ENCODE assay signal across 9 mouse cellular contexts in the genomic region with DNA sequence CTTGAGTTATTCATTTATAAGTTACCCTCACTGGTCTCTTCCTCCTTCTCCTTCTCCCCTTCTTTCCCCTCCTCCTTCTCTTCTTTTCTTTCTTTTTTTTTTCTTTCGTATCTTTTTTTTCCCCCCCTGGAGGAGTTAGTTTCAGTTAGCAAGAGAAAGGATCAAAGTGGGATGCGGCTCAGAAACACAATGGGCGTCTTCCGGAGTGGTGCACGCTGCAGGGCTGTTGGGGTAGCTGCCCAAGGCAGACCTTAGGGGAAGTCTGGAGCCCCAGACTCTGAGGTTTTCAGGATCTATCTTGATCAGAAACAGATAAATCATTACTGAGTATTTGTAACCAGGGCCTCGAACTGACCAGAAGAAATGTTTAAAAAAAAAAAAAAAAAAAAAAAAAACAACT. TPM values are rescaled to one million over a fixed set of nuclear protein-coding genes. Genes with fewer than 3 reads are reported as not detected.
DNase-seq lines count a peak whose midpoint lies in the region; ATAC-seq and TF ChIP-seq lines count a peak whose summit lies in the region.
"Had no signal": no experiment of that assay in that cellular context is flagged by ENCODE, and none has a peak within 500 bp of the region (broad histone marks: within the 10 kb centered on the region; RNA-seq: fewer than 3 reads in every experiment).

No protein-coding gene starts in this region.

- H3K4me3 ChIP-seq in heart, embryonic 15.5 days = peak overlapping the region; percentile 93
- peak overlapping the region; percentile 82 for H3K4me3 ChIP-seq in hindbrain, embryonic 14.5 days (replicated peaks; ENCODE audit: low read length)
- H3K4me3 ChIP-seq in midbrain, postnatal 0 days (ENCODE audit: low read depth, low read length) = peak overlapping the region; percentile 68; the same call in 1 of the 2 replicates

- WGBS in heart, embryonic 15.5 days = 6% methylated on average over 6 of the region's 6 CpGs
- WGBS in hindbrain, embryonic 14.5 days = 0% methylated on average over 6 of the region's 6 CpGs
- 1% methylated on average over 6 of the region's 6 CpGs for WGBS in midbrain, postnatal 0 days

- H3K9ac ChIP-seq in heart, embryonic 15.5 days = peak overlapping the region; percentile 80
- H3K9ac ChIP-seq in hindbrain, embryonic 14.5 days = peak overlapping the region; percentile 82; the same call in 1 of the 2 replicates
- no peak overlapping the region for H3K9ac ChIP-seq in midbrain, postnatal 0 days (replicated peaks; ENCODE audit: low read length, poor library complexity, severe bottlenecking)

- H3K4me1 ChIP-seq in heart, embryonic 15.5 days (replicated peaks) = peaks cover 21% of the 10 kb centered on the region
- peaks cover 21% of the 10 kb centered on the region for H3K4me1 ChIP-seq in hindbrain, embryonic 14.5 days (replicated peaks; ENCODE audit: control insufficient read depth, insufficient read depth, low read length)
- H3K4me1 ChIP-seq in midbrain, postnatal 0 days (ENCODE audit: insufficient read depth, low read length) = peaks cover 6% of the 10 kb centered on the region; the same call in 1 of the 2 replicates

- no peaks in the 10 kb centered on the region for H3K27me3 ChIP-seq in heart, embryonic 15.5 days
- 0 out of 2 replicates have a peak, but pooled peaks cover 6% of the 10 kb centered on the region for H3K27me3 ChIP-seq in hindbrain, embryonic 14.5 days (ENCODE audit: control insufficient read depth, insufficient read depth, low read length)
- peaks cover 19% of the 10 kb centered on the region; the same call in 1 of the 2 replicates for H3K27me3 ChIP-seq in midbrain, postnatal 0 days (ENCODE audit: insufficient read depth, low read length)

- no peaks in the 10 kb centered on the region for H3K9me3 ChIP-seq in heart, embryonic 15.5 days (replicated peaks)
- no peaks in the 10 kb centered on the region for H3K9me3 ChIP-seq in hindbrain, embryonic 14.5 days (ENCODE audit: control insufficient read depth, low read length)
- H3K9me3 ChIP-seq in midbrain, postnatal 0 days (ENCODE audit: low read length) = no peaks in the 10 kb centered on the region

- peak overlapping the region; percentile 78; the same call in 1 of the 2 replicates for H3K27ac ChIP-seq in heart, embryonic 15.5 days
- no peak overlapping the region for H3K27ac ChIP-seq in hindbrain, embryonic 14.5 days
- no peak overlapping the region for H3K27ac ChIP-seq in midbrain, postnatal 0 days (ENCODE audit: low read depth, low read length)

- intact Hi-C loops in left cerebral cortex, postnatal 10 days (cut with DNase I) = loop anchor here (5.0 kb wide), 2 partner anchors 41 to 74 kb away; no protein-coding TSS in a partner anchor

- no peak for ATAC-seq in heart, embryonic 15.5 days (replicated peaks; ENCODE audit: insufficient number of reproducible peaks, insufficient read depth, low FRiP score, low read depth)
- ATAC-seq in hindbrain, embryonic 14.5 days (ENCODE audit: low FRiP score) = no peak
- no peak for ATAC-seq in midbrain, postnatal 0 days (ENCODE audit: low FRiP score)
- no peak for ATAC-seq in CD4-positive, CD25-positive, alpha-beta regulatory T cell, adult 4 months

- H3K4me2 ChIP-seq in heart, embryonic 15.5 days = peak overlapping the region; percentile 99
- H3K4me2 ChIP-seq in hindbrain, embryonic 14.5 days (replicated peaks) = peak overlapping the region; percentile 99
- peak overlapping the region; percentile 100 for H3K4me2 ChIP-seq in midbrain, postnatal 0 days (ENCODE audit: low read depth, low read length, poor library complexity, severe bottlenecking)

- no peak for TF ChIP-seq CTCF in midbrain, postnatal 0 days (IDR thresholded peaks at IDR 0.05)

- no peak for DNase-seq in heart, postnatal 4 days
- peak; percentile 55 for DNase-seq in ZHBTc4 (ENCODE audit: low read depth, low spot score)
- DNase-seq in hindbrain, embryonic 14.5 days (ENCODE audit: low spot score) = no peak
- DNase-seq in midbrain, postnatal 0 days (ENCODE audit: low spot score) = no peak
- DNase-seq in Muller cell, postnatal 12 days (ENCODE audit: inconsistent ontology term) = no peak
- DNase-seq in left cerebral cortex, postnatal 10 days (ENCODE audit: extremely low spot score in 1 of 2, low spot score in 2 of 2) = no peak

- H3K36me3 ChIP-seq in heart, embryonic 15.5 days = no peaks in the 10 kb centered on the region
- no peaks in the 10 kb centered on the region for H3K36me3 ChIP-seq in hindbrain, embryonic 14.5 days (replicated peaks; ENCODE audit: control insufficient read depth, insufficient read depth)
- no peaks in the 10 kb centered on the region for H3K36me3 ChIP-seq in midbrain, postnatal 0 days (ENCODE audit: insufficient read depth, low read length)

RNA-seq across cellular contexts. Expression of a gene that starts 1.5 kb away (rescaled TPM):
- 0.40 and 0.43 TPM in 2 replicates for polyA plus RNA-seq in heart, embryonic 15.5 days (2015; fragmentation: Nextera tagmentation; extraction: Ambion mirVana)
- total RNA-seq in heart, postnatal 4 days (2021) = under 1 TPM; 0.36 to 0.57 TPM
- 0.82 and 0.98 TPM in 2 replicates for polyA plus RNA-seq in hindbrain, embryonic 14.5 days (2014; fragmentation: Nextera tagmentation; extraction: Ambion mirVana)
- total RNA-seq in midbrain, postnatal 0 days (2014; rRNA removed) = 0.66 and 0.93 TPM in 2 replicates
- polyA plus RNA-seq in midbrain, postnatal 0 days (2015; fragmentation: Nextera tagmentation; extraction: Ambion mirVana) = 0.25 and 0.32 TPM in 2 replicates
- total RNA-seq in left cerebral cortex, postnatal 10 days (2021) = under 1 TPM; 0.63 to 0.66 TPM
- under 1 TPM in 1 of 2 experiments, not detected in 1; 0.04 TPM for polyA plus RNA-seq in CD4-positive, CD25-positive, alpha-beta regulatory T cell, adult 4 months (2017; shearing (Covaris generic))
- total RNA-seq: hematopoietic stem cell, adult 5-6 weeks had no signal
